Mouse (Mus musculus) kidney, adult 2 months (tissue): ENCODE data around the gene Ttc9b.

Experiments used
- CTCF ChIP-seq: fragments of 200-500 bp; conservative IDR thresholded peaks from 2 replicates; pipeline ENCODE4 v1.5.1; 2011; ENCODE audit warnings: low read depth, mild to moderate bottlenecking, control low read depth, low read length, moderate library complexity, mixed read lengths; ENCODE audit not compliant: insufficient read depth, insufficient read length
- POLR2A ChIP-seq: fragments of 200-500 bp; IDR thresholded peaks from one replicate; pipeline ENCODE4 v1.6.1; 2011; ENCODE audit warnings: low read depth, low read length, control low read depth

- TF ChIP-seq POLR2A: no peak
- no peak for TF ChIP-seq CTCF
These were observed 42.8 kb upstream of the Ttc9b start for GRCm38 (mm10) chr7:27610871-27611270.
